Mouse (Mus musculus): ENCODE measurements around the gene Gm37240.

Gm37240 gene

GRCm38 (mm10) chr3:85287627-85288026 lies 599.7 kb downstream of the Gm37240 start:
- in situ Hi-C loops (cut with MboI, MseI) = no loop called here

- in situ Hi-C loops (cut with MboI, MseI) = no loop called here
Observed at GRCm38 (mm10) chr3:85284483-85284882, 602.8 kb downstream of the Gm37240 start.

- in situ Hi-C loops (cut with MboI, MseI) = no loop called here
Observed at GRCm38 (mm10) chr3:85282816-85283215, 604.5 kb downstream of the Gm37240 start.

- in situ Hi-C loops (cut with MboI, MseI) = no loop called here
Observed at GRCm38 (mm10) chr3:85275075-85275474, 612.2 kb downstream of the Gm37240 start.

- in situ Hi-C loops (cut with MboI, MseI) = no loop called here
Observed at GRCm38 (mm10) chr3:85271491-85271890, 615.8 kb downstream of the Gm37240 start.

- in situ Hi-C loops (cut with MboI, MseI) = no loop called here
Observed at GRCm38 (mm10) chr3:85264963-85265362, 622.4 kb downstream of the Gm37240 start.

- in situ Hi-C loops (cut with MboI, MseI) = no loop called here
Observed at GRCm38 (mm10) chr3:85264546-85264945, 622.8 kb downstream of the Gm37240 start.

GRCm38 (mm10) chr3:85254526-85254925 lies 632.8 kb downstream of the Gm37240 start:
- in situ Hi-C loops (cut with MboI, MseI) = no loop called here

- in situ Hi-C loops (cut with MboI, MseI) = no loop called here
Observed at GRCm38 (mm10) chr3:85251631-85252030, 635.7 kb downstream of the Gm37240 start.

GRCm38 (mm10) chr3:85246131-85246530 lies 641.2 kb downstream of the Gm37240 start:
- in situ Hi-C loops (cut with MboI, MseI) = no loop called here

GRCm38 (mm10) chr3:85236546-85236945 lies 650.8 kb downstream of the Gm37240 start:
- in situ Hi-C loops (cut with MboI, MseI) = no loop called here

- in situ Hi-C loops (cut with MboI, MseI) = no loop called here
Observed at GRCm38 (mm10) chr3:85232846-85233245, 654.5 kb downstream of the Gm37240 start.

GRCm38 (mm10) chr3:85222046-85222445 lies 665.3 kb downstream of the Gm37240 start:
- in situ Hi-C loops (cut with MboI, MseI) = no loop called here

- in situ Hi-C loops (cut with MboI, MseI) = no loop called here
Observed at GRCm38 (mm10) chr3:85214926-85215325, 672.4 kb downstream of the Gm37240 start.

- in situ Hi-C loops (cut with MboI, MseI) = no loop called here
Observed at GRCm38 (mm10) chr3:85212751-85213350, 674.5 kb downstream of the Gm37240 start.

- in situ Hi-C loops (cut with MboI, MseI) = loop anchor here (10.0 kb wide), 1 partner anchor 1425 kb away; no protein-coding TSS in a partner anchor
Observed at GRCm38 (mm10) chr3:85209887-85210844, 677.2 kb downstream of the Gm37240 start.

- in situ Hi-C loops (cut with MboI, MseI) = loop anchor here (10.0 kb wide), 1 partner anchor 1422 kb away; no protein-coding TSS in a partner anchor
Observed at GRCm38 (mm10) chr3:85206475-85206874, 680.8 kb downstream of the Gm37240 start.

- in situ Hi-C loops (cut with MboI, MseI) = loop anchor here (10.0 kb wide), 1 partner anchor 1421 kb away; no protein-coding TSS in a partner anchor
Observed at GRCm38 (mm10) chr3:85205911-85206310, 681.4 kb downstream of the Gm37240 start.

GRCm38 (mm10) chr3:85203659-85204058 lies 683.7 kb downstream of the Gm37240 start:
- in situ Hi-C loops (cut with MboI, MseI) = loop anchor here (10.0 kb wide), 1 partner anchor 1419 kb away; no protein-coding TSS in a partner anchor

- in situ Hi-C loops (cut with MboI, MseI) = loop anchor here (10.0 kb wide), 1 partner anchor 1418 kb away; no protein-coding TSS in a partner anchor
Observed at GRCm38 (mm10) chr3:85202726-85203125, 684.6 kb downstream of the Gm37240 start.

- in situ Hi-C loops (cut with MboI, MseI) = loop anchor here (10.0 kb wide), 1 partner anchor 1417 kb away; no protein-coding TSS in a partner anchor
Observed at GRCm38 (mm10) chr3:85201785-85202184, 685.5 kb downstream of the Gm37240 start.

GRCm38 (mm10) chr3:85198496-85198895 lies 688.8 kb downstream of the Gm37240 start:
- in situ Hi-C loops (cut with MboI, MseI) = no loop called here
